Mouse (Mus musculus): Measurements from ENCODE around the gene Unkl. TPM values are rescaled to one million over a fixed set of nuclear protein-coding genes. Genes with fewer than 3 reads are reported as not detected.
A peak's percentile ranks its signal among the peaks of the same experiment; 100 is the strongest.
"Not testable (repeated sequence)": the region's sequence is repeated elsewhere in the genome, so short reads cannot be mapped to it uniquely, and the experiment has no call there.

Gene Unkl
- polyA plus RNA-seq, 1 experiment from 2014 or later: 5.8 TPM

GRCm38 (mm10) chr17:25222951-25223601 lies 34.9 kb downstream of the Unkl start:
- Histone ChIP-seq H3K27me3 (replicated peaks; ENCODE audit: control insufficient read depth, insufficient read depth, low read length) (no peaks in the 10 kb centered on the region), H3K27ac (replicated peaks; ENCODE audit: low read depth, low read length) (no peak overlapping the region; the same call in 1 of the 2 replicates), H3K4me1 (ENCODE audit: control insufficient read depth, insufficient read depth, low read length) (peaks cover 10% of the 10 kb centered on the region), H3K4me2 (ENCODE audit: low read depth, low read length) (peak overlapping the region; percentile 48), H3K4me3 (ENCODE audit: low read depth, low read length) (peak overlapping the region; percentile 39), H3K9ac (ENCODE audit: low read depth, low read length) (peak overlapping the region; percentile 42; the same call in 1 of the 2 replicates), H3K36me3 (ENCODE audit: control insufficient read depth, insufficient read depth, low read length) (peaks cover 45% of the 10 kb centered on the region), H3K9me3 (ENCODE audit: control insufficient read depth, low read length) (no peaks in the 10 kb centered on the region)
- ATAC-seq (ENCODE audit: low read depth): no peak
- no peak for DNase-seq (ENCODE audit: low spot score)
- WGBS: 43% methylated on average over 6 of the region's 6 CpGs

DNA sequence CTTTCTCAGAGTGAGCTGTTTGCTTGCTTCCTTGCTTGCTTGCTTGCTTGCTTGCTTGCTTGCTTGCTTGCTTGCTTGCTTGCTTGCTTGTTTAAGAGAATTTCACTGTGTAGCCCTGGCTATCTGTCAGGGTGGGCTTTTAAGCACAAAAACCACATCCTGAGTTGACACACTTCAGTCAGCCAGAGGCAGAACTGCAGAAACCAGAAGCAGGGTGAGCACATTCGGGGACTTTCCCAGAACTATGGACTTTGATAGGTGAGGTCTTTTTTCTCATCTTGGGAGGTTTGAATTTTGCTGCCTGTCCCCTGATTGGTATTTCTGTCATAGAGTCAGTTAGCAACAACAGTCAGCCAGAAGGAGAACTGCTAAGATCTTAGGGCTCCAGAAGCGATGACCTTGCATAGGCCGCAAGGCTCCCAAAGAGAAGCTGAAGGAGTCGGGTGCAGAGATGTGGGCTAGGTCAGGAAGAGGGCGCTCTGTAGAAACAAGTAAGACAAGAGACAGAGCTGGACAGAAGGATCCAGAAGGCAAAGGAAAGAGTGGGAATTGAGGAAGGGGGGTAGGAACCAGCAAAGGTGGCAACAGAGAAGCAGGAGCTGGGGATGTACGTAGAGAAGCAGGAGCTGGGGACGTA lies 36.5 kb downstream of the Unkl start:
- no peak overlapping the region for H3K9ac ChIP-seq (ENCODE audit: low read depth, low read length)
- H3K4me3 ChIP-seq (ENCODE audit: low read depth, low read length): no peak overlapping the region
- H3K9me3 ChIP-seq (ENCODE audit: control insufficient read depth, low read length): no peaks in the 10 kb centered on the region
- no peak for DNase-seq (ENCODE audit: low spot score)
- WGBS: 90% methylated on average over 7 of the region's 7 CpGs
- no peaks in the 10 kb centered on the region for H3K27me3 ChIP-seq (replicated peaks; ENCODE audit: control insufficient read depth, insufficient read depth, low read length)
- no peak overlapping the region for H3K4me2 ChIP-seq (ENCODE audit: low read depth, low read length)
- H3K36me3 ChIP-seq (ENCODE audit: control insufficient read depth, insufficient read depth, low read length): peaks cover 42% of the 10 kb centered on the region
- ATAC-seq (ENCODE audit: low read depth): no peak
- H3K4me1 ChIP-seq (ENCODE audit: control insufficient read depth, insufficient read depth, low read length): peaks cover 10% of the 10 kb centered on the region
- H3K27ac ChIP-seq (replicated peaks; ENCODE audit: low read depth, low read length): no peak overlapping the region

- Histone ChIP-seq H3K27ac (replicated peaks; ENCODE audit: low read depth, low read length) (no peak overlapping the region), H3K4me1 (ENCODE audit: control insufficient read depth, insufficient read depth, low read length) (peaks cover 10% of the 10 kb centered on the region), H3K9ac (ENCODE audit: low read depth, low read length) (no peak overlapping the region), H3K9me3 (ENCODE audit: control insufficient read depth, low read length) (no peaks in the 10 kb centered on the region), H3K4me3 (ENCODE audit: low read depth, low read length) (no peak overlapping the region), H3K36me3 (ENCODE audit: control insufficient read depth, insufficient read depth, low read length) (peaks cover 41% of the 10 kb centered on the region), H3K27me3 (replicated peaks; ENCODE audit: control insufficient read depth, insufficient read depth, low read length) (no peaks in the 10 kb centered on the region), H3K4me2 (ENCODE audit: low read depth, low read length) (no peak overlapping the region)
- WGBS: 87% methylated on average over 4 of the region's 4 CpGs
- no peak for ATAC-seq (ENCODE audit: low read depth)
- DNase-seq (ENCODE audit: low spot score): no peak
Observed at GRCm38 (mm10) chr17:25225659-25226058, 37.5 kb downstream of the Unkl start.

DNA sequence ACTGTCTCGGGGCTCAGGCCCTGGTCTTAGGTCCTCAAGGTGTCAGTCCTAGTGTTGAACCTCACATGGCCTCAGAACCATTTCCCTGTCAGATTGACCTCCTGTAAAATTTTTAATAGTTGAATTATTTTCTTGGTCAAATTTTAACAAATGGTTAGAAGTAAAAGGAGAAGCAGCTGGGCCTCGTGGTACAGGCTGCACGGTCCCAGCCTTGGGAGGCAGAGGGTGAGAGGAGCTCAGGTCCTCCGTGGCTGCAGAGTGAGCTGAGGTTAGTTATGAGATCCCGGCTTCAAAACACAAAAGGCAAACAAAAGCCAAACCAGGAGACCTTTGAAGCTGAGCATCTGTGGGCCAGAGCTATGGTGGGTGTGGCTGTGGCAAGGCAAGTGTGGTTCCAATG lies 39.8 kb downstream of the Unkl start:
- Histone ChIP-seq H3K4me2 (ENCODE audit: low read depth, low read length) (no peak overlapping the region), H3K9me3 (ENCODE audit: control insufficient read depth, low read length) (no peaks in the 10 kb centered on the region), H3K9ac (ENCODE audit: low read depth, low read length) (no peak overlapping the region), H3K27me3 (replicated peaks; ENCODE audit: control insufficient read depth, insufficient read depth, low read length) (no peaks in the 10 kb centered on the region), H3K4me1 (ENCODE audit: control insufficient read depth, insufficient read depth, low read length) (no peaks in the 10 kb centered on the region), H3K36me3 (ENCODE audit: control insufficient read depth, insufficient read depth, low read length) (peaks cover 50% of the 10 kb centered on the region), H3K27ac (replicated peaks; ENCODE audit: low read depth, low read length) (no peak overlapping the region), H3K4me3 (ENCODE audit: low read depth, low read length) (no peak overlapping the region)
- WGBS: 90% methylated on average over 5 of the region's 5 CpGs
- no peak for DNase-seq (ENCODE audit: low spot score)
- ATAC-seq (ENCODE audit: low read depth): no peak

GRCm38 (mm10) chr17:25230014-25230655 lies 41.9 kb downstream of the Unkl start:
- H3K9me3 ChIP-seq (ENCODE audit: control insufficient read depth, low read length); H3K4me2 ChIP-seq (ENCODE audit: low read depth, low read length); DNase-seq (ENCODE audit: low spot score); H3K9ac ChIP-seq (ENCODE audit: low read depth, low read length); H3K27ac ChIP-seq (replicated peaks; ENCODE audit: low read depth, low read length); H3K4me3 ChIP-seq (ENCODE audit: low read depth, low read length); H3K27me3 ChIP-seq (replicated peaks; ENCODE audit: control insufficient read depth, insufficient read depth, low read length); H3K4me1 ChIP-seq (ENCODE audit: control insufficient read depth, insufficient read depth, low read length); ATAC-seq (ENCODE audit: low read depth): not testable (repeated sequence)
- 83% methylated on average over 14 of the region's 17 CpGs for WGBS
- peaks cover 59% of the 10 kb centered on the region for H3K36me3 ChIP-seq (ENCODE audit: control insufficient read depth, insufficient read depth, low read length)

DNA sequence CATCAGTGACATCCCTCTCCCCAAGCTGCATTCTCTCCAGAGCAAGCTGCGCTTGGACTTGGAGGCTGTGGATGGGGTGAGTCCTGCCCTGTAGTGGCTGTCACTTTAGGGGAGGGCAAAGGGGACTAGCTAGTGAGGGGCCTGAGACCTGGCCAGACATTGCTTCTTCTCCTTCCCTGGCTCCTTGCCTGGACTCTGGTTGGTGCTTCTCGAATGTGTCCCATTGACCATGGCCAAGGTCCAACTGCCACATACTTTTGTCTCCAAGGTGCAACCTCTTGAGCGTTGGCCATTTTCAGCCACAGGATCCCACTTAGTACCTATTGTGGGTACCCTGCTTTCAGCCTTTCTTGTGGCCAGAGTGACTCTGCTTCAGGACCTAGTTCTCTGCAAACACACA lies 42.5 kb downstream of the Unkl start:
- Histone ChIP-seq H3K27ac (replicated peaks; ENCODE audit: low read depth, low read length) (no peak overlapping the region), H3K4me3 (ENCODE audit: low read depth, low read length) (no peak overlapping the region), H3K9ac (ENCODE audit: low read depth, low read length) (no peak overlapping the region)

DNA sequence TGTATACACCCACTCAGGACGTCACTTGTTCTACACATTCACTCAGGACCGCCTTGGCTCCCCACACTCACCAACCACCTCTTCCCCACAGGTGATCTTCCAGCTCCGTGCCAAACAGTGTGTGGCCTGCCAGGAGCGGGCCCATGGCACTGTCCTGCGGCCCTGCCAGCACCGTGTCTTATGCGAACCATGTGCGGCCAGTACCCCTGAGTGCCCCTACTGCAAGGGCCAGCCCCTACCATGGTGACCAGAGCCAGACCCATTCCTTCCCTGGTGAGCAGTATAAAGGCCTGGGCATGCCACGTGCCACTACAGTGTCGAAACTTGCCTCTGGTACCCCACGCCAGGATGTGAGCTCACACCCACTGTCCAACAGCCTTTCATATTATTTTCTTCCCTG lies 43.4 kb downstream of the Unkl start:
- not testable (repeated sequence) for H3K27me3 ChIP-seq (replicated peaks; ENCODE audit: control insufficient read depth, insufficient read depth, low read length); H3K27ac ChIP-seq (replicated peaks; ENCODE audit: low read depth, low read length); H3K4me3 ChIP-seq (ENCODE audit: low read depth, low read length); H3K4me1 ChIP-seq (ENCODE audit: control insufficient read depth, insufficient read depth, low read length); H3K9me3 ChIP-seq (ENCODE audit: control insufficient read depth, low read length); H3K4me2 ChIP-seq (ENCODE audit: low read depth, low read length); ATAC-seq (ENCODE audit: low read depth); DNase-seq (ENCODE audit: low spot score); H3K9ac ChIP-seq (ENCODE audit: low read depth, low read length)
- H3K36me3 ChIP-seq (ENCODE audit: control insufficient read depth, insufficient read depth, low read length): peaks cover 61% of the 10 kb centered on the region
- WGBS: 92% methylated on average over 5 of the region's 11 CpGs

More for the DNA sequence above, 42.5 kb downstream of the Unkl start:
- Histone ChIP-seq H3K9me3 (ENCODE audit: control insufficient read depth, low read length) (no peaks in the 10 kb centered on the region), H3K4me2 (ENCODE audit: low read depth, low read length) (no peak overlapping the region), H3K27me3 (replicated peaks; ENCODE audit: control insufficient read depth, insufficient read depth, low read length) (no peaks in the 10 kb centered on the region), H3K4me1 (ENCODE audit: control insufficient read depth, insufficient read depth, low read length) (no peaks in the 10 kb centered on the region), H3K36me3 (ENCODE audit: control insufficient read depth, insufficient read depth, low read length) (peaks cover 62% of the 10 kb centered on the region)
- WGBS: 96% methylated on average over 3 of the region's 3 CpGs
- ATAC-seq (ENCODE audit: low read depth) (no peak), DNase-seq (ENCODE audit: low spot score) (no peak)

- Histone ChIP-seq H3K27me3 (replicated peaks; ENCODE audit: control insufficient read depth, insufficient read depth, low read length) (no peaks in the 10 kb centered on the region), H3K9ac (ENCODE audit: low read depth, low read length) (no peak overlapping the region), H3K4me2 (ENCODE audit: low read depth, low read length) (no peak overlapping the region), H3K4me3 (ENCODE audit: low read depth, low read length) (no peak overlapping the region), H3K27ac (replicated peaks; ENCODE audit: low read depth, low read length) (no peak overlapping the region), H3K4me1 (ENCODE audit: control insufficient read depth, insufficient read depth, low read length) (0 out of 2 replicates have a peak, but pooled peaks cover 6% of the 10 kb centered on the region), H3K9me3 (ENCODE audit: control insufficient read depth, low read length) (no peaks in the 10 kb centered on the region), H3K36me3 (ENCODE audit: control insufficient read depth, insufficient read depth, low read length) (peaks cover 32% of the 10 kb centered on the region)
- ATAC-seq (ENCODE audit: low read depth) (no peak), DNase-seq (ENCODE audit: low spot score) (no peak)
- 89% methylated on average over 9 of the region's 9 CpGs for WGBS
Observed at GRCm38 (mm10) chr17:25235635-25236034, 47.4 kb downstream of the Unkl start.
